Mouse (Mus musculus): ENCODE data around the gene Cpm. TPM values are rescaled to one million over a fixed set of nuclear protein-coding genes. Genes with fewer than 3 reads are reported as not detected.

Cpm gene
- polyA plus RNA-seq, 1 experiment from 2014 or later = 38.3 TPM

DNA sequence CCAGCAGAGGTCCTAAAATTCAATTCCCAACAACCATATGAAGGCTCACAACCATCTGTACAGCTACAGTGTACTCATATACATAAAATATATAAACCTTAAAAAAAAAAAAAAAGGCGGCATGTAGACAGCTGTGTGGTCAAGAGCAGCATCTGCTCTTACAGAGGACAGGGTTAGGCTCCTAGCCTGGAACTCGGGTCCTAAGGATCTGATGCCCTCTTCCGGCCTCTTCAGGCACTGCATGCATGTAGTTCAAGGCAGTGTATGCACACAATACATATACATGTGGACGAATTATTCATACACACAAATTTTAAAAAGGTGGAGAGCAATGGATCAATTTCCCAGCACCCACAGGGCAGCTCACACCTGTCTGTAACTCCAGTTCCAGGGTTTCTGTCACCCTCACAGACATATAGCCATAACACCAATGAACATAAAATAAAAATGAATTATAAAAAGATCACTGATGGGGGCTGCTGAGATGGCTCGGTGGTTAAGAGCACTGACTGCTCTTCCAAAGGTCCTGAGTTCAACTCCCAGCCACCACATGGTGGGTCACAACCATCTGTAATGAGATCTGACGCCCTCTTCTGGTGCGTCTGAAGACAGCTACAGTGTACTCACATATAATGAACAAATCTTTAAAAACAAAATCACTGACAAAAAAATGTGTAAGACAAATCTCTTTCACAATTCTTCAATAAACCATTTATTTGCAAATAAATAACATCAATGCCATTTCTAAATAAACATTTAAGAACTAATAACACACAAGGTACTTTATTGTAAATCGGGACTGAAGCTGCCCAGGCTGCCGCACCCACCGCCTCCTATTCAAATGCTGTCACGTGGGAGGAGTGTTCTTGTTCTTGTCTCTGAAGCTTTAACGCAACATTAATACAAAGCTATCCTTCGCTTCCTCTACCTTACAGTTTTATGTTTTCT lies 59.2 kb downstream of the Cpm start:
- Histone ChIP-seq H3K9me3 (ENCODE audit: control insufficient read depth, low read length) (no peaks in the 10 kb centered on the region), H3K36me3 (ENCODE audit: control insufficient read depth, insufficient read depth, low read length) (peaks cover 19% of the 10 kb centered on the region), H3K9ac (ENCODE audit: low read length) (no peak overlapping the region), H3K27me3 (ENCODE audit: control insufficient read depth, insufficient read depth, low read length) (no peaks in the 10 kb centered on the region), H3K27ac (replicated peaks; ENCODE audit: low read depth, low read length) (no peak overlapping the region), H3K4me3 (ENCODE audit: low read depth, low read length) (no peak overlapping the region), H3K4me1 (ENCODE audit: control insufficient read depth, insufficient read depth, low read length) (no peaks in the 10 kb centered on the region), H3K4me2 (ENCODE audit: low read depth, severe bottlenecking) (no peak overlapping the region)
- ATAC-seq (ENCODE audit: insufficient number of reproducible peaks, low FRiP score, low TSS enrichment, low read depth) = no peak; the same call in 1 of the 2 replicates
- peak; percentile 54 for DNase-seq (ENCODE audit: low spot score)
- WGBS = 90% methylated on average over 13 of the region's 13 CpGs

DNA sequence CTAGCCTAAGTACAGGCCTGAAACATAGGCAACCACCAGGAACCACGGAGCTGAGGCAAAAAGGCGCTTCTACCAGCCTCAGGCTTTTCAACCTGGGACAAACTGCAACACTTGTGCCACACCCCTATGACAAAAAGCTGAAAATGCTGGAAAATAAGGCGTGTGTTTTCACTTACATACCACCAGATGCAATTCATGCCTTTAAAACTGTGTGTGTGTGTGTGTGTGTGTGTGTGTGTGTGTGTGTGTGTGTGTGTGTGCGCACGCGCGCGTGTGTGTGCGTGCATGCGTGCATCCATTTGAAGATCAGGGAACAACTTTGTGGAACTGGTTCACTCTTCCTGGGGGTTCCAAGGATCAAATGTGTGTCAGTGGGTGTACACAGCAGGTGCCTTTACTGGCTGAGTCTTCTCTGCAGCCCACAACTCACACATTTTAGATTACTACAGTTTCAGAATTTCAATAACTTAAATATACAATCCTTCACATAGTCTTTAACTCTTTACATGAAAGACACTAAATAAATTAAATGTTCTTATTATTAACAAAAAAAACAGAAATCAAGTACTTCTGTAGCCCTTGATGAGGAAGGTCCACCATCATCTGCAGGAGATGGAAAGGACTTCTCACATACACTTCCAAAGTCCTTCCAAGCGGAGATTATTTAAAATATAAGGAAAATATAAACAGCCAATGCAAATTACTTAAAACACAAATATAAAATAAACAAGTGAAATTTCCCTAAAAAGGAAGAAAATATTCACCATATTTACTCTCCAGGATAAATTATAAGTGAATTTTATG lies 60.2 kb downstream of the Cpm start:
- WGBS = 95% methylated on average over 11 of the region's 11 CpGs
- DNase-seq (ENCODE audit: low spot score) (no peak), ATAC-seq (ENCODE audit: insufficient number of reproducible peaks, low FRiP score, low TSS enrichment, low read depth) (no peak)
- H3K27me3 ChIP-seq (ENCODE audit: control insufficient read depth, insufficient read depth, low read length) = no peaks in the 10 kb centered on the region
- no peaks in the 10 kb centered on the region for H3K4me1 ChIP-seq (ENCODE audit: control insufficient read depth, insufficient read depth, low read length)
- H3K36me3 ChIP-seq (ENCODE audit: control insufficient read depth, insufficient read depth, low read length) = peaks cover 20% of the 10 kb centered on the region
- H3K4me3 ChIP-seq (ENCODE audit: low read depth, low read length) = no peak overlapping the region
- H3K9ac ChIP-seq (ENCODE audit: low read length) = no peak overlapping the region
- no peaks in the 10 kb centered on the region for H3K9me3 ChIP-seq (ENCODE audit: control insufficient read depth, low read length)
- no peak overlapping the region for H3K27ac ChIP-seq (replicated peaks; ENCODE audit: low read depth, low read length)
- H3K4me2 ChIP-seq (ENCODE audit: low read depth, severe bottlenecking) = no peak overlapping the region

DNA sequence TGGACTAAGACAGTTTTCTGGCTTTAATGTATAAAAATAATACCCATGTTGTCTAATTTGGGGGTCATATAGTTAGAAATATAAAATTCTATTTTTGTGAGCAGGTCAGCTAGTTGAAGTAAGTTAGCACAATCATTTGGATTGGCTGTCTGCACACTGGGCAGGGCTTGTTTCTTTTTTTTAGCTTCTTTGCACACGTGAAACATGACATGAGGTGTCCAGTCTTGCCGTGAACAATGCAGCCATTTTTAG lies 60.7 kb downstream of the Cpm start:
- Histone ChIP-seq H3K4me3 (ENCODE audit: low read depth, low read length) (no peak overlapping the region), H3K27me3 (ENCODE audit: control insufficient read depth, insufficient read depth, low read length) (no peaks in the 10 kb centered on the region), H3K27ac (replicated peaks; ENCODE audit: low read depth, low read length) (no peak overlapping the region), H3K9me3 (ENCODE audit: control insufficient read depth, low read length) (no peaks in the 10 kb centered on the region), H3K4me2 (ENCODE audit: low read depth, severe bottlenecking) (no peak overlapping the region), H3K9ac (ENCODE audit: low read length) (no peak overlapping the region), H3K4me1 (ENCODE audit: control insufficient read depth, insufficient read depth, low read length) (no peaks in the 10 kb centered on the region), H3K36me3 (ENCODE audit: control insufficient read depth, insufficient read depth, low read length) (peaks cover 24% of the 10 kb centered on the region)
- DNase-seq (ENCODE audit: low spot score) (no peak), ATAC-seq (ENCODE audit: insufficient number of reproducible peaks, low FRiP score, low TSS enrichment, low read depth) (no peak)
- 88% methylated on average over 2 of the region's 2 CpGs for WGBS

DNA sequence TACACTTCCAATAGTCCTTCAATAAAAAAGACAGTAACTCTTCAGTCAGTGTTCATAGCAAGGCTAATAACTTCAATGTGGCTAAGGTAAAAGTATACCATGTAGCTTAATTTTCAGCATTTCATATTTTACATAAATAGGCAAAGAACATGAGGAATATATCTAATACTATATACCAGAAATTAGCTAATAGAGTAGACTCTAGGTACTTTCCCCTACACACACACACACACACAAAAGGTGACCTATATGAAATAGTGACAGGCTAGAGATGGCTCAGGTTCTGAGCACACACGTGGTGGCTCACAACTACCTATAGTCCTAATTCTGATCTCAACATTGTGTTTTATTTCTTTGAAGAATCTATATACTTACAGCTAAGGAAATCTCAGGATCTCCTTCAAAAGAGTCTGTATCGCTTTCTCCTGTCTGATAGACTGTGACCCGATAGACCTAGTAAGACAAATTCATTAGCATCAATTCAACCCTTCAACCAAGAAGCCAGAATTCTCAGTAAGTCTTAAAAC lies 61.5 kb downstream of the Cpm start:
- Histone ChIP-seq H3K27ac (replicated peaks; ENCODE audit: low read depth, low read length) (no peak overlapping the region), H3K9ac (ENCODE audit: low read length) (no peak overlapping the region), H3K9me3 (ENCODE audit: control insufficient read depth, low read length) (no peaks in the 10 kb centered on the region), H3K36me3 (ENCODE audit: control insufficient read depth, insufficient read depth, low read length) (peaks cover 27% of the 10 kb centered on the region), H3K4me3 (ENCODE audit: low read depth, low read length) (no peak overlapping the region), H3K27me3 (ENCODE audit: control insufficient read depth, insufficient read depth, low read length) (no peaks in the 10 kb centered on the region), H3K4me2 (ENCODE audit: low read depth, severe bottlenecking) (no peak overlapping the region), H3K4me1 (ENCODE audit: control insufficient read depth, insufficient read depth, low read length) (no peaks in the 10 kb centered on the region)
- ATAC-seq (ENCODE audit: insufficient number of reproducible peaks, low FRiP score, low TSS enrichment, low read depth) = no peak
- 97% methylated on average over 3 of the region's 3 CpGs for WGBS
- DNase-seq (ENCODE audit: low spot score) = no peak

DNA sequence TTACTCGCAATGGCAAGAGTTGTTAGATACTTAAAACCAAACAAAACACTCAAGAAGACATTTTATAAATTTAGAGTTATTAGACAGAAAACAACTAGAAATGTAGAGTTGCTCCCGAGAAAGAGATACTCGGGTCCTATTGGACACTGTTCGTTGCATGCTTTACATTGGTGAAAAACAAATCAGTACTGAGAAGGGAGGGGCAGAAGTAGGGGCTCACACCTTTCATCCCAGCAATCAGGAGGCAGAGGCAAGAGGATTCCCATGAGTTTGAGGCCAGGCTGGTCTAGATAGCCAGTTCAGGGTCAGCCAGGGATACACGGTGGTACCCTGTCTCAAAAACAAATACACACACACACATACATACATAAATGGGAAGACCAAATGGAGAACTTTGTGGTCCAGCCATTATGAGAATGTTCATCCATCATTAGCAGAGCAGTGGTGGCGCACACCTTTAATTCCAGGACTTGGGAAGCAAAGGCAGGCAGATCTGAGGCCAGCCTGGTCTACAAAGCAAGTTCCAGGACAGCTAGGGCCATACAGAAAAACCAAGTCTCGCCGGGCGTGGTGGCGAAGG lies 62.2 kb downstream of the Cpm start:
- H3K4me1 ChIP-seq (ENCODE audit: control insufficient read depth, insufficient read depth, low read length) = no peaks in the 10 kb centered on the region

DNA sequence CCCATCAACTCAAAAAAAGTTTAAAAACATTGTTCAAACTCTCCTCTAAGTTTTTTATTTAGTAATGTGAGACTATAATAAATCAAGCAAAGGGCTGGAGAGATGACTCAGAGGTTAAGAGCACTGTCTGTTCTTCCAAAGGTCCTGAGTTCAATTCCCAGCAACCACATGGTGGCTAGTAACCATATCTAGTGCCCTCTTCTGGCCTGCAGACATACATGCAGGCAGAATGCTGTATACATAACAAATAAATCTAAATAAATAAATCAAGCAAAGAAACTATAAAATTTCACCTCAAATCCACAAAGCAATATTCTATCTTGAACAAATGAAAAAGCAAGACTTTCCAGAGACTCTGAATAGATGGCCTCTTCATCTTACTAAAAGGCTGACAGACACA lies 62.9 kb downstream of the Cpm start:
- Histone ChIP-seq H3K36me3 (ENCODE audit: control insufficient read depth, insufficient read depth, low read length) (peaks cover 33% of the 10 kb centered on the region), H3K27me3 (ENCODE audit: control insufficient read depth, insufficient read depth, low read length) (no peaks in the 10 kb centered on the region), H3K4me3 (ENCODE audit: low read depth, low read length) (no peak overlapping the region), H3K4me1 (ENCODE audit: control insufficient read depth, insufficient read depth, low read length) (no peaks in the 10 kb centered on the region), H3K9me3 (ENCODE audit: control insufficient read depth, low read length) (no peaks in the 10 kb centered on the region), H3K9ac (ENCODE audit: low read length) (no peak overlapping the region), H3K27ac (replicated peaks; ENCODE audit: low read depth, low read length) (no peak overlapping the region), H3K4me2 (ENCODE audit: low read depth, severe bottlenecking) (no peak overlapping the region)
- no peak for ATAC-seq (ENCODE audit: insufficient number of reproducible peaks, low FRiP score, low TSS enrichment, low read depth)
- DNase-seq (ENCODE audit: low spot score) = no peak

More for the DNA sequence above, 62.2 kb downstream of the Cpm start:
- ATAC-seq (ENCODE audit: insufficient number of reproducible peaks, low FRiP score, low TSS enrichment, low read depth) (no peak), DNase-seq (ENCODE audit: low spot score) (no peak)
- Histone ChIP-seq H3K4me3 (ENCODE audit: low read depth, low read length) (no peak overlapping the region), H3K27me3 (ENCODE audit: control insufficient read depth, insufficient read depth, low read length) (no peaks in the 10 kb centered on the region), H3K27ac (replicated peaks; ENCODE audit: low read depth, low read length) (no peak overlapping the region), H3K9ac (ENCODE audit: low read length) (no peak overlapping the region), H3K9me3 (ENCODE audit: control insufficient read depth, low read length) (no peaks in the 10 kb centered on the region), H3K4me2 (ENCODE audit: low read depth, severe bottlenecking) (no peak overlapping the region), H3K36me3 (ENCODE audit: control insufficient read depth, insufficient read depth, low read length) (peaks cover 30% of the 10 kb centered on the region)
- WGBS = 94% methylated on average over 10 of the region's 10 CpGs

DNA sequence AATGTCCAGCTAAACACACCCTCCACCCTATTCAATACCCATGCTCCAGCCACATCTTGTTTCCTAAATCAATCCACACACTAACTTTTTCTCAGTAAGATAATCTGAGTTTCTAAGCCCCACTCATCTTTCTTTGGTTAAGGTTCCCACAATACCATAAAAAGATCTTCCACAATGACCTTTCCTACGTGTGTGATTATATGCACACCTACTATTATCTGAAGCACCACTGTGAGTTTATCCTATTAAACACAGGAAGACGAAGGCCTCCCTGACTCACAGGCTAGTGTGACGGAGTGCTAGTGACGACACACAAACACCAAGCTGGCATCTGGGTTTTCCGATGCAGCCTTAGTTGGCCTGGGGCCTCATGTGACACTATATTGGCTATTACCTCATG lies 63.7 kb downstream of the Cpm start:
- DNase-seq (ENCODE audit: low spot score) (no peak), ATAC-seq (ENCODE audit: insufficient number of reproducible peaks, low FRiP score, low TSS enrichment, low read depth) (no peak)
- Histone ChIP-seq H3K27ac (replicated peaks; ENCODE audit: low read depth, low read length) (no peak overlapping the region), H3K27me3 (ENCODE audit: control insufficient read depth, insufficient read depth, low read length) (no peaks in the 10 kb centered on the region), H3K9me3 (ENCODE audit: control insufficient read depth, low read length) (no peaks in the 10 kb centered on the region), H3K4me3 (ENCODE audit: low read depth, low read length) (no peak overlapping the region), H3K9ac (ENCODE audit: low read length) (no peak overlapping the region), H3K4me2 (ENCODE audit: low read depth, severe bottlenecking) (no peak overlapping the region), H3K4me1 (ENCODE audit: control insufficient read depth, insufficient read depth, low read length) (no peaks in the 10 kb centered on the region), H3K36me3 (ENCODE audit: control insufficient read depth, insufficient read depth, low read length) (peaks cover 40% of the 10 kb centered on the region)
- WGBS = 97% methylated on average over 5 of the region's 5 CpGs

DNA sequence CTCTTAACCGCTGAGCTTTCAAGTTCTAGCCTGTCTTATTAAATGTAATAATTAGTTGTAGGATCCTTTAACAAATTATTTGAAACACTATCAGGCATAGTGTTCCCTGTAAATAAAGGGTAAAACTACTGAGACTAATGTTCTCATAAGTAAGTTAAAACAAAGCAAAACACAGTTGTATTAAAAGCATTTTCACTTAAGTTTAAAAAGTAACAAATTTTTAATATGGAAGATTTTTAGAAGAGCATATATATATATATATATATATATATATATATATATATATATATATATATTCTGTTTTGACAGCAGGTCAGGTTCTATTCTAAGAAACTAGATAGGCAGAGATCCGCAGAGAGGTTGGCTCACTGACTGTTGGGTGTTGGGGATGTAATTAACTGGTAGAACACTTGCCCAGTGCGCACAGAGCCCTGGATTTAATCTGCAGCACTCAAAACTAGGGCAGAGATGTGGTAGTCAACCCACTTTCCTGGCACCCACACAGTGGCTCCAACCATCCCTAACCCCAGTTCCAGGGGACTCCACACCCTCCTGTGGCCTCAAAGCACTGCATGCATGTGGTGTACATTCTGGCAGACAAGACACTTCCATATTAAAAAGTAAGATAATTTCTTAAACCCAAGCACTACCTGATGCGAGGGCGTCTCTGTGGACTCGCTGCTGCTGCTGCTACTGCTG lies 65.1 kb downstream of the Cpm start:
- Histone ChIP-seq H3K4me2 (ENCODE audit: low read depth, severe bottlenecking) (no peak overlapping the region), H3K27ac (replicated peaks; ENCODE audit: low read depth, low read length) (no peak overlapping the region), H3K27me3 (ENCODE audit: control insufficient read depth, insufficient read depth, low read length) (no peaks in the 10 kb centered on the region), H3K9me3 (ENCODE audit: control insufficient read depth, low read length) (no peaks in the 10 kb centered on the region), H3K9ac (ENCODE audit: low read length) (no peak overlapping the region), H3K36me3 (ENCODE audit: control insufficient read depth, insufficient read depth, low read length) (peaks cover 40% of the 10 kb centered on the region), H3K4me1 (ENCODE audit: control insufficient read depth, insufficient read depth, low read length) (no peaks in the 10 kb centered on the region), H3K4me3 (ENCODE audit: low read depth, low read length) (no peak overlapping the region)
- ATAC-seq (ENCODE audit: insufficient number of reproducible peaks, low FRiP score, low TSS enrichment, low read depth) (no peak), DNase-seq (ENCODE audit: low spot score) (no peak)
- 96% methylated on average over 6 of the region's 6 CpGs for WGBS

Measured in limb, embryonic 11.5 days (tissue).